Mouse (Mus musculus) thymus, adult 18-20 months (tissue): ENCODE data around the gene Ppp1r9b.
A peak's percentile ranks its signal among the peaks of the same experiment; 100 is the strongest.
"Not testable (repeated sequence)": the region's sequence is repeated elsewhere in the genome, so short reads cannot be mapped to it uniquely, and the experiment has no call there.

Experiments used
- DNase-seq, 2 experiments: peaks; one replicate each; pipeline ENCODE4 v3.0.0; 2022; ENCODE audit warnings: mixed read lengths in 2 of 2

Gene Ppp1r9b

DNA sequence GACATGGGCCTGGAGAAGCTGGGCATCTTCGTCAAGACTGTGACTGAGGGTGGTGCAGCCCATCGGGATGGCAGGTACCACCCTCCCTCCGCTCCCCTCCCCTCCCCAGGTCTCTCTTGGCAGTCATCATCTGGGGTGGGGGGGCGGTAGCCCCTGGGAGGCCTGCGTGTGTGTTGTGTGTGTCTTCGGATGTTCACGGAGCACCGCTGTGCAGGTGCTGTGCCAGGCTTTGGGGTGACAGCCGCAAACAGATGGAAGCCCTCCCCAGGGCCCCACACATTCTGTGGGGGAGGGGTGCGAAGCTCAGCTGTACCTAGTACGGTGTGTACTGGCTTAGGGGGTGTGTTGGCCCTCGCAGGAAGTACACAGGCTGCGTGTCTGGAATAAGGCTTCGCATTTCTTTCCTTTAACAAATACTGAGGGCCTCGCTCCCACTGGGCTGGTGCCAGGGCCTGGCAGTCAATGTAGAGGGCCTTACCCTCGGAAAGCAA is 7.3 kb downstream of the Ppp1r9b start:
- peak; percentile 94 to 97 for DNase-seq

DNA sequence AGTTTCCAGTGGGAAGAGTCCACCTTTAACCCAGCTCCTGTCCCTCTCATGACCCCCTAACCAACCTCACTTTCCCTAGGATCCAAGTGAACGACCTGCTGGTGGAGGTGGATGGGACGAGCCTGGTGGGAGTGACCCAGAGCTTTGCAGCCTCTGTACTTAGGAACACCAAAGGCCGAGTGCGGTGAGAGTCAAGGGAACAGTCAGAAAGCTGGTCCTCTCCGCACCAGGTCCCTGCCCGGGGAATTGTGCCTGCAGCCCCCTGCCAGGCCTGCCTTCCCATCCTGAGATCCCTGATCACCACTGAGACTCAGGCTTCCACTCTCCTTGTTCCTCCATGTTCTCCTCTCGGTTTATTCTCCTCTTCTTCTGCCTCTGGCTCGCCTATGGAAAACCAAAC is 9.3 kb downstream of the Ppp1r9b start:
- DNase-seq: no peak

DNA sequence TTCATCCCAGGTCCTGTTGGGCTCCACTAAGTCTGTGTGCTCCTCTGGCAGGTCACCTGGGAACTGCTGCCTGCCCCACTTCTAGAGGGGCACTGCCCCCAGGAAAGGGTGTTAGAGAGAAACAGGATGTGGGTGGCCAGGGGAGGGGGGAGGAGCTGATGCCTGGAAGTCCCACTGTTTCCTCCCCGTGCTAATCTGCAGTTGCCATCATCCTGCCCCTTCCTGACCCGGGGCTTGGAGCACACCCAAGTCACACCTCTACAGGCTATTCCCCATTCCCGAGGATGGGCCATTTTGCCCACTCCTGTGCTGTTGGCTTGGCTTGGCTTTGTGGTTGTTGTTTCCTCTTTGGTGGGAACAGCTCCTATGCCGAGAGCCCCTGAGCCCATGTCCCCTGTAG is 9.7 kb downstream of the Ppp1r9b start:
- DNase-seq: peak; percentile 63 to 80

DNA sequence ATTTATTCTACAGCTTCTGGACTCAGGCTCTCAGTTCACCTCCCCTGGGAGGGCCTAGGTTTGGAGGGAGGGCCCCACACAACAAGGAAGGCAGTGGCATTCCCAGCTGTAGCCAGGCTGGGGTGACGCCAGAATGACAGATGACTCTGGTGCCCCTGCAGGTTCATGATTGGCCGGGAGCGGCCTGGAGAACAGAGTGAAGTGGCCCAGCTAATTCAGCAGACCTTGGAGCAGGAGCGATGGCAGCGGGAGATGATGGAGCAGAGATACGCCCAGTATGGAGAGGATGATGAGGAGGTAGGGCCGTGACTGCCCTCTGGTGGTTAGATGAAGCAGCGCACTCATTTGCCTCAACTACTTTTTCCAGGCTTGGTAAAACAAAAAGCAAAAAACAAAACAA is 10.2 kb downstream of the Ppp1r9b start:
- DNase-seq: peak; percentile 52 to 72

DNA sequence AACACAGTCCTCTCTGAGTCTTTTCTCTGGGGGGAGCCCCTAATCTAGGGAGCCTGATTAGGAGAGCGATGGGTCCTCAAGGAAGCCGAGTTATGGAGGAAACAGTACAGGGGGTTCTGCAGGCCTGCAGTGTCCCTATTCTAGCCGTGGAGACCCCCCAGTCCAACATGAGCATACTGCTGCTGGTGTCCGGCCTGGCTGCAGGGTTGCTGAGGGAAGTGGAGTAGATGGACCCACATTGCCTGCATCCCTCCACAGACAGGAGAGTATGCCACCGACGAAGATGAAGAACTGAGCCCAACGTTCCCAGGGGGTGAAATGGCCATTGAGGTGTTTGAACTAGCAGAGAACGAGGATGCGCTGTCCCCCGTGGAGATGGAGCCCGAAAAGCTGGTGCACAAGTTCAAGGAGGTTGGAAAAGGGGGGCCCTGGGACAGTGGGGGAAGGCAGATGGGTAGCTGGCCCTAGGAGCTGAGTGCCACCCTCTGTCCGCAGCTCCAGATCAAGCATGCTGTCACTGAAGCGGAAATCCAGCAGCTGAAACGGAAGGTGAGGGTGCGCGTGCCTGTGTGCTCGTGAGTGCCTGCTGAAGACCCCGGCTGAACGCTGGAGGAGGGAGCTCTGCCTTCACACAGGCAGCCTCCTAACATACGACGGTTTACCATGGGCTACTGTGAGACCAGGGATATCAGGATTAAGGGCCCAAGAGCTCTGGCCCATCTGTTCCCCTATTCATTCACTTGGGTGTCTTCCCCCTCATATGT is 10.9 kb downstream of the Ppp1r9b start:
- DNase-seq: no peak

DNA sequence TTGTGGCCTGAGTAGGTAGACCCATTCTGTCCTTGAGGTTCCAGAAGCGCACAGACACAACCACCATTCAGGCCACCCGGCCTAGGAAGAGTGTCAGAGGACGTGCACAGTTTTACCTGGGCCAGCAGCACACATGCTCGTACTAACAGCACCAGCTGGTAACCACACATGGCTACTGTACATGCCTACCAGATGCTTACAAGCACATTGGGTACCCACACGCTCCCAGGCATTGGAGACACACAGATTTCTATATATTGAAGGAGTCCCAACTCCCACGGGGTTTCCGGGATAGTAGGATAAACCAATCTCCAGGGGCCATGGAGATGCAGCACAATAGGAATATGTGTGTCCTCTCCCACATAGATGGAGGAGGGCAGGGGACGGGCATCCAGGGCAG is 11.9 kb downstream of the Ppp1r9b start:
- DNase-seq: no peak

DNA sequence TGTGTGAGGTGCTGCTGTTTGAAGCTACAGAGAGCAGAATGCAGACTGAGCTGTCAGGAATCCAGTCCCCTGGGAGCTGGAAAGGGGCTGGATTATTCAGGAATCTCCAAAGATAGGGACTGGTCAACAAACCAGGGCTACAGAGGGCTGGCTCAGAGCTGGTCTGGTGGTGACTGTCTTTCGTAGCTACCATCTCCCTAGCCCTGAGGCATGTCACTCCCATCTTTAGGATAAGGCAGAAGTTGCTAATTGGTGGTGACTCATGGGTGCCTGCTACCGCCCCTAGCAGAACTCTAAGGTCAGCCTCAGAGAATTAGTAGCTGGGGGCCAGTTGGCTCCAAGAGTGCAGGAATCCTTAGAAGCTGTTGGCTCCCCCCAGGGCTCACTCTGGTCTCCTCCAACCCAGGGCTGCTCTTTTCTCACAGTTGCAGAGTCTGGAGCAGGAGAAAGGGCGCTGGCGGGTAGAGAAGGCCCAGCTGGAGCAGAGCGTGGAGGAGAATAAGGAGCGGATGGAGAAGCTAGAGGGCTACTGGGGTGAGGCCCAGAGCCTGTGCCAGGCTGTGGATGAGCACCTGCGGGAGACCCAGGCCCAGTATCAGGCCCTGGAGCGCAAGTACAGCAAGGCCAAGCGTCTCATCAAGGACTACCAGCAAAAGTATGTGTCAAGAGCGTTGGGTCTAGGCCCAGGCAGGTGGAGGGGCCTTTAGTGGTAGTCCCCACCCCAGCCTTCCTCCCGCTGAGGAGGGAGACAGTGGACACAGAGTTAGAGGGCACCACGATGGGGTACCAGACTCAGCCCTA is 13.5 kb downstream of the Ppp1r9b start:
- DNase-seq: no peak

DNA sequence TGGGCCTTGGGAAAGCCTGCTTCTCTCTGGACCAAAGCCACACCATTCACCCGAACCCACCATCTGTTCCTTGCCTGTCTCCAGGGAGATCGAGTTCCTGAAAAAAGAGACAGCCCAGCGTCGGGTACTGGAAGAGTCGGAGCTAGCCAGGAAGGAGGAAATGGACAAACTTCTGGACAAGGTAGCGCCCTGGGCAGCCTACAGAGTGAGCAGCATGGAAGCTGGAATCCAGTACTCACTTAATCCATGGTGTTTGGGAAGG is 14.0 kb downstream of the Ppp1r9b start:
- DNase-seq: no peak

DNA sequence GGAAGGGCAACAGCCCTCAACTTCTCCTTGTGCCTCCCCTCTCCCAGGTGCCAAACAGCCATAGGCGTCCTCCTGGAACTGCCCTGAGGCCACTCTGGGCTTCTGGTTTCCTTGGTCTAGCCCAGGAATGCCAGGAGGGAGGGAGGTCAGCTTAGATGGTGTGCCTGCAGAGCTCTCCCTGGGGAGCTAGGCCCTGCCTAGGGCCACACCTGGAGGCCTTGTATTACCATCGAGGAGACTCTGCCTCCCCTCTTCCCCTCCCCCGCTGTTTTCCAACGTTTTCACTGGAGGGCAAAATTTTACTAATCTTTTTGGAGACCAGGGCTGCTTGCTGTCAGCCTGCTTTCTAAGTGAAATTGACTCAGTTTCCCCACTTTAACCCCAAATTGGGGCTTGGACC is 15.2 kb downstream of the Ppp1r9b start:
- DNase-seq: no peak

DNA sequence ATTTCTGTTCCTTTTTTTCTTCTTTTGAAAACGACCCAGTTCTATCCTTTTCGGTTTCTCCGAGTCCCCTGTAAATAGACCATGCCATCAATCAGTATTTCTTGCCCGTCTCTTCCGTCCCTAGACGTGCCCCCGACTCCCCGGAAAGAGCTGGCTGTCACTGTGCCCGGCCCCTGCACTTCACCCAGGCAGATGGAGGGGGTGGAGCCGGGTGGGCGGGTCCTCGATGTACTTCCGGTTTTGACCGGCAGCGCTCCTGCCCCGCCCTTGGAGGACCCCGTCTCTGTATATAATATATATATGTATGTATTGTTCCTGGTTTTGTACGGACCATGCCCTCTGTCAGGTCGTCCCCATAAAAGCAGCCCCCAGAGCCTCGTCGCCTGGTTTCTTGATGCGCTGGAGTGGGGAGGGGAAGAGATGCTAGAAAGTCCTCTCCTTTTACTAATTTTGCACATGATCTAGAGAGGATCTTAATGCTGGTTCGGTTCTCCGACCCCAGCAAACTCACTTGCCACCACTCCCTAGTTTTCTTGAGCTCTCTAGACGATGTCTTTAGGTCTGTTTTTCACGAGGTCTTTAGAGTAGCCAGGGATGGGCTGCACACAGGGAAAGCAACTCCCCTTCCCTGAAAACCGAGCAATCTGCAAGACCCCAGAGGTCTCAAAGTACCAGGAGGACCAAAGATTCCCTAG is 15.8 kb downstream of the Ppp1r9b start:
- peak; percentile 70 to 74 for DNase-seq

DNA sequence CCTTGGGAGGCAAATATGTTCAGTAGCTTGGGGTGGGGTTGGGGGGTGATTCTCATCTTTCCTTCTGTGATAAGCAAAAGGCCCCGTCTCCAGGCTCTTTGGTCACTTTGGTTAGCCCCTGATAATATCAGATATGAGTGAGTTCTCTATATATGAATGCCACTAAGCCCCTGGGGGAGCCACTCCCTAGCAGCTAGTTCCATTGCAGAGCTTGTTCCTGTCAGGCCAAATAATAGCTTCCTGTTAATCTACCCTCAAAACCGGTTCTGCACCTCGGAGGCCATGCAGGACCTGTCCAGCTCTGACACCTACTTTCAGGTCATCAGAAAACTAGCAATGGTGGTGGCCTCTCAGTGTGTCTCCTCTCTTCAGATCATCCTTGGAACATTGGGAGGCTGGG is 16.6 kb downstream of the Ppp1r9b start:
- no peak for DNase-seq

DNA sequence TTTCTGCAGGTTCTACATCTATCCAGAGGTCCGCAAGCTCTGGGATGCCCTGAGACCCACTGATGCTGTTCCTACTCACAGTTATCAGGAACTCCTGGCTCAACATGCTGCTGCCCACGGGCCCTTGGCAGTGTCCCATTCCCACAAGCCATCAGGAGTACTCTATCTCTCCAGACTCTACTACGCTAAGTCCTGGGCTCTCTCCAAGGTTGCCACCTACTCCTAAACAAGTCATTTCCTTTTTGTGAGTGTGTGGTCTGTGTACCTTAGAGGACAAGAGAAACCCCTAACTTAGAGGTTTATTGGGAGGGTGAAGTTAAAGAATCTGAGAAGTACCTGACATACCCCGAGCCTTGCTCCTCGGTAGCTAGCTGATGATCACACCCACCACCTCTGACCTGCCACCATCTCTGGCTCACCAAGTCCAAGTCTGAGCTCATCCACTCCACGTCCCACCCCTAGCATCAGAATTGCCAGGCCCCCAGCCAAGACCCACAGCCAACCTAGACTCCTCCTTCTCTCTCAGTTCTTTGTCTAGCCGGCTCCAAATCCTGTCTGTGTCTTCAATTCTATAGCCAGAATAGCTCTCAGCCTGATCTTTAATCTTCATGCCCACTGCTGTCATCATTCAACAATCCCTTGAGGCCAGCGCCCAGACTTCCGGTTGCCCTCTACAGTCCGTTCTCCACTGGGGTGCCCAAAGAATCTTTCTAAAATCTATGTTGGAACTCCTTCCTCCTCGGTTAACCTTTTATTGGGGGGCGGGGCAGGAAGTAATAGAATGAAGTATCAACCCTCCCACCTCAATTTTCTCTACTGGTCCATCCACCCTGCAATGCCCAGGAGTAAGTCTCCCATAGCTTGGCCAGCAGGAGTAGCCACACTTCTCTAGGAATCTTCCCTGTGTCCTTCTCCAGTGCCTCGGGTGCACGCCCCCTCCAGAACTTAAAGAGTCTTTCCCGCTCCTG is 18.1 kb downstream of the Ppp1r9b start:
- no peak for DNase-seq

DNA sequence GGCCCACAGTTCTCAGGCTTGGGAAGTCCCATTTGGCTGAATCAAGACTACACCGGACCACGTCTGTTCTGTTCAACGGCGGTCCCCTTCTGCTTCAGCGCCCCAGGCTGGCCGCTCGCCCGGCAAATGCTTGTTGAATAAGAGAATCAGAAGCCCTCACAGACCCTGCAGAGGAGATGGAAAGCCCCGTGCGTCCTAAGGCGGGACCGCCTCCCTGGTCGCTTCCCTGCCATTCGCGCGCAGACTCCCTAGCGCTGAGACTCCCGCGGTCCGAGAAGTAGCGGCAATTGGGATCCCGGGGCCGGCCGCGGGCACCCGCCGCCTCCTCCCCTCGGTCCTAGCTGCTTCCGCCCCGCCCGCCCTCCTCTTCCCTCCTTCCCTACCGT is 18.8 kb downstream of the Ppp1r9b start, which contains the start of gene Samd14:
TSS of gene Samd14 (plus strand) at position 251 of the 386 bp plus-strand sequence.
- DNase-seq: no peak

DNA sequence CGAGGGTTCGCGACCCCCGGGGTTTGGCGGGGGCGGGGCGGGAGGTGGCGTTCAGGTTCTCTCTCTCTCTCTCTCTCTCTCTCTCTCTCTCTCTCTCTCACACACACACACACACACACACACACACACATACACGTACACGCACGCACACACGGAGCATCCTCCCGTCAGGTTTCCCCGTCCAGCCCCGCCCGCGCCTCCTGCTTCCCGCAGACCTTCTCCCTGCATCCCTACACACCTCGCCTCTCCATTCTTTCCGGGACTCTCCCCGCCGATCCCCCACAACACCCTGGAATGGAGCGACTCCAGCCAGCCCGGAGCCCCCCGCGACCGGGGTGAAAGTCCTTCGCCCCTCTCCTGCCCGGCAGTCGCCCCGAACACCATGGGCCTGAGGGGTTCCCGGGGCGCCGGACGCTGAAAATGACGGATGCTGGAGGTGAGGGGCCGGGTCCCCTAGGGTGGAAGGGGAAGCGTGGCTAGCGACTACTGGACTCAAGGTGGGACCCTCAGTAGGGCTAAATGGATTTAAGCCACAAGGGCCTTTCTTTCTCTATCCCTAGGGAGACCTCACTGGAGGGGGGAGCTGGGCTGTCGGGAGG is 19.4 kb downstream of the Ppp1r9b start:
- no peak for DNase-seq

DNA sequence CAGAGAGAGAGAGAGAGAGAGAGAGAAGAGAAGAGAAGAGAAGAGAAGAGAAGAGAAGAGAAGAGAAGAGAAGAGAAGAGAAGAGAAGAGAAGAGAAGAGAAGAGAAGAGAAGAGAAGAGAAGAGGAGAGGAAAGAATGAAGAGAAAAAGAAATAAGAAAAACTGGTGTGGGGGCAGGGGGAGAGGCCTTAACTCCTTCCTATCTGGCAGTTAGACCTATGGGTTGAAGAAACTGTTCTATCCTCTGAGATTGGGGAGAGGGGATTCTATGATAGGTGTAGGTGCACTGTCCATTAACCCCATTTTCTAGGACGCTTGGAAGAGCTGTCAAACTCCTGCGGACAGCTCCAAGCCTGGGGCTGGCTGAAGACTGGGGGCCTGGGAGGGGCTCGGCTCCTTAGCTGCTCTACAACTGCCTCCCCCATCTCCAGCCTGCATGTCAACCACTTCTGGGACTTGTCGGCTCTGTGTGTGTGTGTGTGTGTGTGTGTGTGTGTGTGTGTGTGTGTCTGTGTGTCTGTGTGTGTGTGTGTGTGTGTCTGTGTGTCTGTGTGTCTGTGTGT is 20.1 kb downstream of the Ppp1r9b start:
- not testable (repeated sequence) for DNase-seq

DNA sequence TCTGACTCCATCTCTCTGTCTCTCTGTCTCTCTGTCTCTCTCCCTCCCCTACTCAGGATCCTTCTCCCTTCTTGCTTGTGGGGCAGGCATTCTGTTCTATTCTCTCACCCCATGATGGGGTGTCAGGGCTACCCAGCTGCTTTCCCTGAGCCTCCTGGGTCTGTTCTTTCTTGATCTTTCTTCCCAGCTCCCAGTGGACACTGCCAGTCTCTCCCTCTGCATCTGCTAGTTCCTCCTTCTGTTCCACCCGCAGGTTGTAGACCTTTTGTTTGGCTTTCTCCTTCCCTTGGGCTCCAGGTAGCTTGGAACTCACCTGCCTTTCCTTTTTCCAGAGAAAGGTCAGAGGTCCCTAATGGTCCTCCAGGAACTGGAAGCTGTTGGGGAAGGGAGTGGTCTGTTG is 20.6 kb downstream of the Ppp1r9b start:
- no peak for DNase-seq

DNA sequence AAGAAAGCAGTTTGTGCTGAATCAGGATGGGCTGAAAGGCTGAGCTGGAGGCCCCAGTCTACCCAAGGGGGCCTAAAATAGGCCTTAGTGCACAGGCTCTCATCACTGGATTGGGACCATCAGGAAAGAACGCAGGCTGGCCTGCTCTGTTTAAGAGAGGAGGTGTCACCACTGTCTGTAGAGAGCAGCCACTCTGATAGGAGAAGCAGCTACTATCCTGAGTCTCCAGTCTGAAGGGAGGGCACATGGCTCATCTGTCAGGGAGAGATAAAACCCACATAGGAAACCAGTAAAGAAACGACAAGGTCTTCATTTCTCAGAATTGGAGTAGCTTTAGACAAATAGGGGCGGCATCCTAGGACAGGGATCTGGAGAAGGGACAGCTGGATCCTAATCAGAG is 21.2 kb downstream of the Ppp1r9b start:
- DNase-seq: no peak

DNA sequence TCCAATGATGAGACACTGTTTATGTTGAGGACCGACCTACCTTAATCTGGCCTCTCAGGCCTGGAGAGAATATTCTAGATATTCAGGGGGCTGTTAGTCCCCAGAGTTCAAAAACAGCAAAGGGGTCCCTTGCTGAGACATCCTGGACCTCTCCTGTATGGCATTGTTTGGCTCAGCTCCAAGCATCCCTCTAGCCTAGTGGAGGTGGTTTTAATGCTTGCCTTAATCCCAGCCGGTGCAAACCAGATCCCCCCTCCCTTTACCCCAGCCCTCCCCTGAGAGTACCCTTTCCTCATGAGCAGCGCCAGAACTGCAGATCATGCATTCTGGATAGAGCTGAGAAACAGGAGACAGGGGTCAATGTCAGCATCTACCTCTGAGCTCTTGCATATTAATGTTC is 21.7 kb downstream of the Ppp1r9b start:
- no peak for DNase-seq

DNA sequence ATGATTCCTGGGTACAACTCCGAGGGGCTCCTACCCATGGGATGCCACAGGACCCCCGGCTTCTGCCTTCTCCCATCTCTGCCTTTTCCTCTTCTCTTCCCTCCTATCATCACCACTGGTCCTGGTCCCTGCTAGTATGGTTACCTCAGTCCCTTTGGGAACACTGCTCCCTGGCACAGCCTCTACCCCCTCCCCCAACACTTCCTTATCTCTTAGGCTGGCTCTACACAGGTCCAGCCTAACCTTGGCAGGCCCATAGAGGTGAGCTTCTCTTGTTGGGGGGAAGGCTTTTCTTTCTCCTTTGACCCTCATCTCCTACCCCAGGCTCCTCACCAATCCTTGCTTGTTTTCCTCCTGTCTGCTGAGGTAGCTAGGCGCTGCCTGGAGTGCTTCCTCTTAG is 24.6 kb downstream of the Ppp1r9b start:
- no peak for DNase-seq

DNA sequence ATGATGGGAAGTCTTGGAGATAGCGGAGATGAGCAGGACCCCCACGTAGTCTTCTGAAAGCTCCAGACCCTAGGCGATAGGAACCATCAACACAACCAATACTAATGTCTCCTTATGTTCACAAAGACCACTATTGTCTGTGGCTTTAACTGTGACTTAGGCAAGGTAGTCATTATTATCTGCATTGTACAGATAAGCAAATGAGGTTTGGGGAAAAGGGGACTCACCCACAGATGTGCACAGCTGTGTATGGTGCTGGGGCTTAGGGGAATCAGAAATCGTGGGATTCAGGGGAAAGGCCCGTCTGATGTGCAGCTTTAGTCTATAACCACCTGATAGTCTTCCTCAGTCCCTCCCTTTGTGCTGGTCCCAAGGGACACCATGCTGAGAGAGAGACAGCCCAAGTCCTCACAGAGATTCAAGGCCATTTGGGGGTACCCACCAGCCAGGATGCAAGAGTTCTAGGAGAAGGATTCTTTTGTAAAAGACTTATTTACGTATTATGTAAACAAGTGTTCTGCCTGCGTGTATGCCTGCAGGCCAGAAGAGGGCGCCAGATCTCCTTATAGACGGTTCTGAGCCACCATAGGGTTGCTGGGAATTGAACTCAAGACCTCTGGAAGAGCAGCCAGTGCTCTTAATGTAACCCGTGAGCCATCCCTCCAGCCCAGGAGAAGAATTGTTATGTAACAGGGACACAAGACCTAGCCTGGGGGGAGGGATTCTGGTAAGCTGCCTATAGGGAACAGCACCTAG is 31.6 kb downstream of the Ppp1r9b start:
- no peak for DNase-seq

DNA sequence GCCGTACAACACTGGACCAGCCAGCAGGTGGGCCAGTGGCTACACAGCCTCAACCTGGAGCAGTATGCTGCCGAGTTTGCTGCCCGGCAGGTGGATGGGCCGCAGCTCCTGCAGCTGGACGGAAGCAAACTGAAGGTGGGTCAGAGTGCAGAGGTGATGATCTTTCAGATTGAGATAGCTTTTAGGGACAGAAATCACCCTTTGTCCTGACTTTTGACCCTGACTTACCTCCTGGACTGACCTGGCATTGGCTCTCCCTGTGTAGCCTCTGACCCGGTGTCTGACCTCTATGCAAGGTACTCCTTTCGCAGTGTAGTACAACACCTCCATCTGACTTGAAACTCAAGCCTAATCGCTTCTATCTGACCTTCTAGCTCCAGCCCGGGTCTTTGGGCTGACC is 32.6 kb downstream of the Ppp1r9b start:
- DNase-seq: no peak
